In the genomic region with DNA sequence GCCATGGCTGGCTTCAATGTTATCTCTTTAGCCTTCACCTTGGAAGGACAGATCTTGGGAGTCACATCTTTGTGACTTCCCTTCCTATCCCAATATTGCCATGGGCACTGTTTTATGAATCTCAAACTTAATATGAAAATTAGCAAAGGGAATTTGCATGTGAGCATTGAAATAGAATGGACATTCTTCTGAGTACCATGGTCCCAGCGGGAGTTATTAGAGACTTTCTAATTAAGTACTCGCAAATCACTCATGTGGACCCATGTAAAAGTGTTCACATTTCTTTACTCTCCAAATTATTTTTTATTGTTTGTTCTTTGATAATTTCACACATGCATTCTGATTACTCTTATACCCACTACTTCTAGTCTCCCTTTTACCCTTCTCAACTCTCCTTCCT, we compare ENCODE assay signal across 25 mouse cellular contexts. TPM values are rescaled to one million over a fixed set of nuclear protein-coding genes. Genes with fewer than 3 reads are reported as not detected.
"Had no signal": no experiment of that assay in that cellular context is flagged by ENCODE, and none has a peak within 500 bp of the region (broad histone marks: within the 10 kb centered on the region; RNA-seq: fewer than 3 reads in every experiment).

Olfr1427 (minus strand) TSS at position 101 of the 400 bp plus-strand sequence.

- H3K4me3 ChIP-seq: neural tube, embryonic 12.5 days; neural tube, embryonic 13.5 days; neural tube, embryonic 15.5 days; stomach, embryonic 15.5 days had no signal

- H3K4me1 ChIP-seq: neural tube, embryonic 12.5 days; neural tube, embryonic 13.5 days; neural tube, embryonic 15.5 days; stomach, embryonic 15.5 days had no signal

- H3K27me3 ChIP-seq: neural tube, embryonic 12.5 days; neural tube, embryonic 13.5 days; neural tube, embryonic 15.5 days; stomach, embryonic 15.5 days had no signal

- H3K27ac ChIP-seq: neural tube, embryonic 12.5 days; neural tube, embryonic 13.5 days; neural tube, embryonic 15.5 days; stomach, embryonic 15.5 days; stomach, postnatal 0 days had no signal

- DNase-seq: retina, postnatal 1 day; right cerebral cortex, adult 18-20 months; right cerebral cortex, postnatal 14 days; right cerebral cortex, postnatal 25 days; right cerebral cortex, postnatal 4 days; spleen, adult 18-20 months; thymus, adult 18-20 months; thymus, postnatal 14 days; thymus, postnatal 25 days; thymus, postnatal 36 days; thymus, postnatal 4 days had no signal

- H3K36me3 ChIP-seq: neural tube, embryonic 12.5 days; neural tube, embryonic 13.5 days; neural tube, embryonic 15.5 days; stomach, embryonic 15.5 days had no signal

RNA-seq across cellular contexts. Expression of gene Olfr1427, which starts in this region (rescaled TPM):
- total RNA-seq: neutrophil, adult 5-6 weeks had no signal
- polyA plus RNA-seq: neural tube, embryonic 12.5 days; neural tube, embryonic 13.5 days; neural tube, embryonic 14.5 days; neural tube, embryonic 15.5 days; small intestine, adult 2 months; spleen, adult 2 months; stomach, embryonic 14.5 days; stomach, embryonic 15.5 days; stomach, embryonic 16.5 days; stomach, postnatal 0 days; testis, adult 2 months; thymus, postnatal 0 days; urinary bladder, adult 2 months had no signal
